Mouse (Mus musculus) natural killer cell, adult 2 months (primary cell): ENCODE data around the gene Zrsr1.

Experiments used
- DNase-seq, 2 experiments: peaks; one replicate each; pipeline ENCODE4 v3.0.0; 2022; ENCODE audit warnings: low spot score in 2 of 2

The Zrsr1 gene

GRCm38 (mm10) chr11:23008824-23009200 lies 37.0 kb downstream of the Zrsr1 start:
- DNase-seq = no peak

GRCm38 (mm10) chr11:23013096-23013495 lies 41.3 kb downstream of the Zrsr1 start:
- no peak for DNase-seq

GRCm38 (mm10) chr11:23013580-23014294 lies 41.9 kb downstream of the Zrsr1 start:
- DNase-seq = no peak

GRCm38 (mm10) chr11:23014996-23015395 lies 43.2 kb downstream of the Zrsr1 start:
- DNase-seq = no peak

- no peak for DNase-seq
These were observed 46.1 kb downstream of the Zrsr1 start for GRCm38 (mm10) chr11:23017943-23018342.

GRCm38 (mm10) chr11:23020116-23020770 lies 48.4 kb downstream of the Zrsr1 start:
- no peak for DNase-seq

- DNase-seq = no peak
These were observed 49.0 kb downstream of the Zrsr1 start for GRCm38 (mm10) chr11:23020841-23021240.

- no peak for DNase-seq
These were observed 51.4 kb downstream of the Zrsr1 start for GRCm38 (mm10) chr11:23023155-23023554.

GRCm38 (mm10) chr11:23024169-23024568 lies 52.4 kb downstream of the Zrsr1 start:
- DNase-seq = no peak
